Mouse (Mus musculus): ENCODE measurements around the gene Inpp5k. TPM values are rescaled to one million over a fixed set of nuclear protein-coding genes. Genes with fewer than 3 reads are reported as not detected.

The Inpp5k gene
- polyA plus RNA-seq, 1 experiment from 2014 or later = 17.6 TPM

- WGBS = 84% methylated on average over 2 of the region's 2 CpGs
- H3K9ac ChIP-seq = no peak overlapping the region
- H3K4me1 ChIP-seq (replicated peaks) = no peaks in the 10 kb centered on the region; the same call in 1 of the 2 replicates
- no peak overlapping the region for H3K4me3 ChIP-seq (replicated peaks)
- H3K36me3 ChIP-seq = peaks cover 40% of the 10 kb centered on the region
- ATAC-seq = no peak
- no peaks in the 10 kb centered on the region for H3K9me3 ChIP-seq
- H3K27ac ChIP-seq = no peak overlapping the region
- H3K27me3 ChIP-seq (replicated peaks) = no peaks in the 10 kb centered on the region
- H3K4me2 ChIP-seq (replicated peaks) = no peak overlapping the region
Observed at GRCm38 (mm10) chr11:75622588-75623329, 8.0 kb upstream of the Inpp5k start.

GRCm38 (mm10) chr11:75624102-75624554 lies 6.7 kb upstream of the Inpp5k start:
- ATAC-seq = no peak
- H3K4me2 ChIP-seq (replicated peaks) = no peak overlapping the region
- WGBS = 77% methylated on average over 2 of the region's 2 CpGs
- H3K36me3 ChIP-seq = peaks cover 43% of the 10 kb centered on the region
- H3K27me3 ChIP-seq (replicated peaks) = no peaks in the 10 kb centered on the region
- no peak overlapping the region for H3K9ac ChIP-seq
- no peak overlapping the region for H3K4me3 ChIP-seq (replicated peaks)
- no peaks in the 10 kb centered on the region; the same call in 1 of the 2 replicates for H3K4me1 ChIP-seq (replicated peaks)
- no peak overlapping the region for H3K27ac ChIP-seq
- no peaks in the 10 kb centered on the region for H3K9me3 ChIP-seq

- no peak overlapping the region for H3K27ac ChIP-seq
- WGBS = 75% methylated on average over 4 of the region's 4 CpGs
Observed at GRCm38 (mm10) chr11:75625820-75626219, 5.0 kb upstream of the Inpp5k start.

GRCm38 (mm10) chr11:75630098-75630497 lies 690 bp upstream of the Inpp5k start:
- H3K9me3 ChIP-seq = no peaks in the 10 kb centered on the region
- H3K36me3 ChIP-seq = peaks cover 17% of the 10 kb centered on the region; the same call in 1 of the 2 replicates
- H3K4me2 ChIP-seq (replicated peaks) = peak overlapping the region; percentile 85
- H3K4me1 ChIP-seq (replicated peaks) = peaks cover 16% of the 10 kb centered on the region; the same call in 1 of the 2 replicates
- H3K4me3 ChIP-seq (replicated peaks) = peak overlapping the region; percentile 75
- no peaks in the 10 kb centered on the region for H3K27me3 ChIP-seq (replicated peaks)
- 7% methylated on average over 5 of the region's 5 CpGs for WGBS
- peak overlapping the region; percentile 61 for H3K9ac ChIP-seq
- H3K27ac ChIP-seq = no peak overlapping the region
- no peak for ATAC-seq

More at GRCm38 (mm10) chr11:75625820-75626219, 5.0 kb upstream of the Inpp5k start:
- Histone ChIP-seq H3K4me1 (replicated peaks) (peaks cover 8% of the 10 kb centered on the region; the same call in 1 of the 2 replicates), H3K4me2 (replicated peaks) (no peak overlapping the region), H3K9ac (no peak overlapping the region), H3K9me3 (no peaks in the 10 kb centered on the region), H3K4me3 (replicated peaks) (no peak overlapping the region), H3K36me3 (peaks cover 29% of the 10 kb centered on the region), H3K27me3 (replicated peaks) (no peaks in the 10 kb centered on the region)
- ATAC-seq = no peak

- H3K27ac ChIP-seq = no peak overlapping the region
Observed at GRCm38 (mm10) chr11:75631561-75632225, 905 bp downstream of the Inpp5k start.

GRCm38 (mm10) chr11:75632921-75633320 lies 2.1 kb downstream of the Inpp5k start:
- no peak for ATAC-seq

More at GRCm38 (mm10) chr11:75631561-75632225, 905 bp downstream of the Inpp5k start:
- peak overlapping the region; percentile 75 for H3K4me3 ChIP-seq (replicated peaks)
- H3K4me2 ChIP-seq (replicated peaks) = peak overlapping the region; percentile 85
- peak overlapping the region; percentile 65; the same call in 1 of the 2 replicates for H3K9ac ChIP-seq
- H3K9me3 ChIP-seq = no peaks in the 10 kb centered on the region
- peaks cover 8% of the 10 kb centered on the region; the same call in 1 of the 2 replicates for H3K36me3 ChIP-seq
- 6% methylated on average over 13 of the region's 13 CpGs for WGBS
- no peaks in the 10 kb centered on the region for H3K27me3 ChIP-seq (replicated peaks)
- ATAC-seq = no peak
- H3K4me1 ChIP-seq (replicated peaks) = peaks cover 16% of the 10 kb centered on the region; the same call in 1 of the 2 replicates

GRCm38 (mm10) chr11:75634801-75635200 lies 4.0 kb downstream of the Inpp5k start:
- H3K36me3 ChIP-seq = no peaks in the 10 kb centered on the region
- 0 out of 2 replicates have a peak, but pooled peaks cover 12% of the 10 kb centered on the region for H3K4me1 ChIP-seq (replicated peaks)
- H3K4me3 ChIP-seq (replicated peaks) = no peak overlapping the region
- WGBS = 69% methylated on average over 3 of the region's 3 CpGs
- no peak overlapping the region for H3K9ac ChIP-seq
- H3K9me3 ChIP-seq = no peaks in the 10 kb centered on the region
- H3K4me2 ChIP-seq (replicated peaks) = no peak overlapping the region
- no peak overlapping the region for H3K27ac ChIP-seq
- ATAC-seq = no peak
- H3K27me3 ChIP-seq (replicated peaks) = no peaks in the 10 kb centered on the region

More at GRCm38 (mm10) chr11:75632921-75633320, 2.1 kb downstream of the Inpp5k start:
- no peak overlapping the region for H3K4me2 ChIP-seq (replicated peaks)
- H3K36me3 ChIP-seq = peaks cover 3% of the 10 kb centered on the region; the same call in 1 of the 2 replicates
- no peak overlapping the region for H3K27ac ChIP-seq
- H3K9ac ChIP-seq = no peak overlapping the region
- peaks cover 16% of the 10 kb centered on the region; the same call in 1 of the 2 replicates for H3K4me1 ChIP-seq (replicated peaks)
- 91% methylated on average over 5 of the region's 5 CpGs for WGBS
- no peaks in the 10 kb centered on the region for H3K9me3 ChIP-seq
- no peaks in the 10 kb centered on the region for H3K27me3 ChIP-seq (replicated peaks)
- no peak overlapping the region for H3K4me3 ChIP-seq (replicated peaks)

GRCm38 (mm10) chr11:75635315-75635714 lies 4.5 kb downstream of the Inpp5k start:
- Histone ChIP-seq H3K9me3 (no peaks in the 10 kb centered on the region), H3K27ac (no peak overlapping the region), H3K9ac (no peak overlapping the region), H3K36me3 (no peaks in the 10 kb centered on the region), H3K4me1 (replicated peaks) (0 out of 2 replicates have a peak, but pooled peaks cover 9% of the 10 kb centered on the region), H3K27me3 (replicated peaks) (no peaks in the 10 kb centered on the region), H3K4me2 (replicated peaks) (no peak overlapping the region), H3K4me3 (replicated peaks) (no peak overlapping the region)
- WGBS = 65% methylated on average over 11 of the region's 11 CpGs
- no peak for ATAC-seq

- Histone ChIP-seq H3K4me1 (replicated peaks) (no peaks in the 10 kb centered on the region), H3K27me3 (replicated peaks) (no peaks in the 10 kb centered on the region), H3K4me2 (replicated peaks) (no peak overlapping the region), H3K9ac (no peak overlapping the region), H3K27ac (no peak overlapping the region), H3K4me3 (replicated peaks) (no peak overlapping the region), H3K9me3 (no peaks in the 10 kb centered on the region), H3K36me3 (no peaks in the 10 kb centered on the region)
- ATAC-seq = no peak
- 87% methylated on average over 5 of the region's 5 CpGs for WGBS
Observed at GRCm38 (mm10) chr11:75643323-75643722, 12.5 kb downstream of the Inpp5k start.

GRCm38 (mm10) chr11:75644684-75645083 lies 13.9 kb downstream of the Inpp5k start:
- Histone ChIP-seq H3K36me3 (no peaks in the 10 kb centered on the region), H3K4me3 (replicated peaks) (no peak overlapping the region), H3K4me2 (replicated peaks) (no peak overlapping the region), H3K4me1 (replicated peaks) (no peaks in the 10 kb centered on the region), H3K9me3 (no peaks in the 10 kb centered on the region), H3K9ac (no peak overlapping the region), H3K27ac (no peak overlapping the region), H3K27me3 (replicated peaks) (no peaks in the 10 kb centered on the region)
- 78% methylated on average over 9 of the region's 9 CpGs for WGBS
- no peak for ATAC-seq

GRCm38 (mm10) chr11:75647681-75648211 lies 17.0 kb downstream of the Inpp5k start:
- no peak overlapping the region for H3K4me2 ChIP-seq (replicated peaks)
- H3K4me3 ChIP-seq (replicated peaks) = no peak overlapping the region
- no peaks in the 10 kb centered on the region for H3K9me3 ChIP-seq
- 65% methylated on average over 6 of the region's 6 CpGs for WGBS
- no peaks in the 10 kb centered on the region for H3K36me3 ChIP-seq
- peaks cover 11% of the 10 kb centered on the region for H3K4me1 ChIP-seq (replicated peaks)
- ATAC-seq = no peak
- H3K9ac ChIP-seq = no peak overlapping the region
- H3K27me3 ChIP-seq (replicated peaks) = no peaks in the 10 kb centered on the region
- 0 out of 2 replicates have a peak overlapping the region, but pooled peaks have one; percentile 1 for H3K27ac ChIP-seq

GRCm38 (mm10) chr11:75649155-75649561 lies 18.4 kb downstream of the Inpp5k start:
- H3K4me2 ChIP-seq (replicated peaks) = no peak overlapping the region
- ATAC-seq = no peak
- peaks cover 23% of the 10 kb centered on the region for H3K4me1 ChIP-seq (replicated peaks)
- H3K4me3 ChIP-seq (replicated peaks) = no peak overlapping the region
- H3K27me3 ChIP-seq (replicated peaks) = no peaks in the 10 kb centered on the region
- 0 out of 2 replicates have a peak overlapping the region, but pooled peaks have one; percentile 62 for H3K27ac ChIP-seq
- no peaks in the 10 kb centered on the region for H3K36me3 ChIP-seq
- H3K9me3 ChIP-seq = no peaks in the 10 kb centered on the region
- 60% methylated on average over 4 of the region's 4 CpGs for WGBS
- no peak overlapping the region for H3K9ac ChIP-seq

All from intestine, embryonic 15.5 days (tissue).